Mouse (Mus musculus): Measurements from ENCODE around the gene Ndufa4l2.

Ndufa4l2 gene

DNA sequence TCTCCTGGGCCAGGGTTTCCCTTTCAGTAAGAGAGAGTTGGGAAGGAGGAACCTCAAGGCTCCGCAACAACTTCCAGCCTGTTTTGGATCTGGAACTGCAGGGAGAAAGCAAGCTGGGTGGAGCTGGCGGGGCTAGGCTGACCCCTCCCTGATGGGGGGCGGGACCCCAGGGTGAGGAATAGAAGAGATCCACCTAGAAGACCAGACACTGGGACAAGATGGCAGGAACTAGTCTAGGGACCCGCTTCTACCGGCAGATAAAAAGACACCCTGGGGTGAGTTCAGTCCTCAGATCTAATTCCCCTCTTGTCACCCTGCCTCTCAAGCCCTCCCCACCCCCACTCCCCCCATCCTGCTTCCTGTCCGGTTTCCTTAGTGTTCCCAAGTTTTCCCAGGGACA is at the start of gene Ndufa4l2:
Gene Ndufa4l2, plus strand, starts transcription at position 204 of the 400 bp plus-strand sequence.
- ATAC-seq (ENCODE audit: insufficient number of reproducible peaks, low FRiP score, low TSS enrichment): no peak

- no peak for ATAC-seq (ENCODE audit: insufficient number of reproducible peaks, low FRiP score, low TSS enrichment)
Measured at GRCm38 (mm10) chr10:127471281-127471988, 43.3 kb upstream of the Ndufa4l2 start.

GRCm38 (mm10) chr10:127472722-127473121 is 42.0 kb upstream of the Ndufa4l2 start:
- ATAC-seq (ENCODE audit: insufficient number of reproducible peaks, low FRiP score, low TSS enrichment): no peak

GRCm38 (mm10) chr10:127475175-127475574 is 39.6 kb upstream of the Ndufa4l2 start:
- no peak for ATAC-seq (ENCODE audit: insufficient number of reproducible peaks, low FRiP score, low TSS enrichment)

- no peak for ATAC-seq (ENCODE audit: insufficient number of reproducible peaks, low FRiP score, low TSS enrichment)
Measured at GRCm38 (mm10) chr10:127476541-127476940, 38.2 kb upstream of the Ndufa4l2 start.

DNA sequence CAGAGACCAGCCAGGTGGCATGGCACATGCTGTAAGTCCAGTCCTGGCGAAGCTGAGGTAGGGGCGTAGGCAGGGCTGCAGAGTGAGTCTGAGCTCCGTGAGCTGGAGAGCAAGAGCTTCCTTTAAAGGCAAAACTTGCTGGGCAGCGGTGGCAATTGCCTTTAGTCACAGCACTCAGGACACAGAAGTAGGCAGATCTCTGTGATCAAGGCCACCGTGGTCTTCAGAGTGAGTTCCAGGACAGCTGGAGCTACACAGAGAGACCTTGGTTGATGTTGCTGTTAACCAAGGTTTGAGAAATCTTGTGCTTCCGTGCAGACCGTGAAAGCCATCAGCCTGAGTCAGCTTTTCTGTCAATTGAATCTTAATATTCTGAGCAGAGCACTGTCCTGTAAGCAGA is 37.5 kb upstream of the Ndufa4l2 start:
- ATAC-seq (ENCODE audit: insufficient number of reproducible peaks, low FRiP score, low TSS enrichment): no peak

DNA sequence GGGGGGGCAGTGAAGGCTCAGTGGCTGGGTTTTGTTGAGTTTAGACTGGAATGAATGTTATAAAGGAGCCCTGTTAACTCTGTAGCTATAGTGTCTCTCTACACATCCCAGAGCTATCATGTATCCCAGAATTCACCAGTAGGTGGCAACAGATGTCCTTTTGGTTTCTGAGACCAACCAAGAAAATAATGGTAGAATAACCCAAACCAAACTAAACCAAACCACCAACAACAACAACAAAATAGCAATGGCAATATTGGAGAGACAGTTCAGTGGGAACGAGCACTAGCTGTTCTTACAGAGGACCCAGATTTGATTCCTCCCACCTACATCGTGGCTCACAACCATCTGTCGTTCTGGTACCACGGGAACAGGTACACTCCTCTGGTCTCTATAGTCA is 35.6 kb upstream of the Ndufa4l2 start:
- no peak for ATAC-seq (ENCODE audit: insufficient number of reproducible peaks, low FRiP score, low TSS enrichment)

DNA sequence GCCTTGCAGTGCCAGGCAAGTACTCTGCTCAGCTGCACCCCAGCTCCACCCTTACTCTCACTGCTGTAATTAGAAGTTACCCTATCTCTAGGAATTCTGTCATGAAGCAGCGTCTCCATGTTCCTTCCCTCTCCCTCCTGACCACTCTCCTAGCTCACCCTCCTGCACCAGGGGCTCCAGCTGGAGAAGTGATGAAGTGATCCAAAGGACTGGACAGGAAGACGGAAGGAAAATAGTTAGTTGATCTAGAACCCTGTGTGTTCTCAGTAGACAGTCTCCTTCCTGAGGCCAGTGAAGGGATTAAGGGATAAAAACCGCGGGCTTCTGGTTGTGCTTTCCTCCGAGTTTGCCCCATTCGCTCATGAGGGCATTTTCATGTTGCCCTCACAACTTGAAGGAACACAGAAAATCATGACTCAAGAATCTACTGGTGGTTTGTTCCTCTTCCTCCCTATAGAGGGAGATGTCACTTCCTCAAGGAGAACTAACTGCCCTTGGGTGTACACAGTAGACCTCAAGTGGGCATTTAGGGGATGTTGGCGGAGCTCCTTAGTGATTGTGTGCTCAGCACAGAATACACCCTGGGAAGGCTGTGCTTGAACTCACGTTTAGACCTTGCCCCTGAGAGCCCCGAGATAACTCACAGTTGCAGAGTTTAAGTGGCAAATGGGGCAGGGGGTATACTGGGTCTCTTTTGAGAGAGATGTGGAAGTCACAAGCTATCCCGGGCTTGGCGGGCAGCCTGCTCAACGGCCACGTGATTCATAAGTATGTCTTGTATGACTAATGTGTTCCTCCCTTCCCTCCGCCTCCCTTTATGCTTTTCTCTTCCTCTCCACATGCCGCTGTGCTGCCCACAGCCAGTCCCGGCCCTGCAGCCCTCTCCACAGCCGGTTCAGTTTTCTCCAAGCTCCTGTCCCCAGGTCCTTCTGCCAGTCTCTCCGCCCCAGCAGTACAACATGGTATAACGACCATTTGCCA is 33.6 kb upstream of the Ndufa4l2 start:
- ATAC-seq (ENCODE audit: insufficient number of reproducible peaks, low FRiP score, low TSS enrichment): no peak

GRCm38 (mm10) chr10:127485235-127485634 is 29.5 kb upstream of the Ndufa4l2 start:
- no peak for ATAC-seq (ENCODE audit: insufficient number of reproducible peaks, low FRiP score, low TSS enrichment)

GRCm38 (mm10) chr10:127488856-127489255 is 25.9 kb upstream of the Ndufa4l2 start:
- ATAC-seq (ENCODE audit: insufficient number of reproducible peaks, low FRiP score, low TSS enrichment): no peak

GRCm38 (mm10) chr10:127490160-127491127 is 24.3 kb upstream of the Ndufa4l2 start:
- ATAC-seq (ENCODE audit: insufficient number of reproducible peaks, low FRiP score, low TSS enrichment): peak; percentile 7; the same call in 1 of the 2 replicates

- ATAC-seq (ENCODE audit: insufficient number of reproducible peaks, low FRiP score, low TSS enrichment): peak; percentile 76; the same call in 1 of the 2 replicates
Measured at GRCm38 (mm10) chr10:127491128-127491512, 23.6 kb upstream of the Ndufa4l2 start.

DNA sequence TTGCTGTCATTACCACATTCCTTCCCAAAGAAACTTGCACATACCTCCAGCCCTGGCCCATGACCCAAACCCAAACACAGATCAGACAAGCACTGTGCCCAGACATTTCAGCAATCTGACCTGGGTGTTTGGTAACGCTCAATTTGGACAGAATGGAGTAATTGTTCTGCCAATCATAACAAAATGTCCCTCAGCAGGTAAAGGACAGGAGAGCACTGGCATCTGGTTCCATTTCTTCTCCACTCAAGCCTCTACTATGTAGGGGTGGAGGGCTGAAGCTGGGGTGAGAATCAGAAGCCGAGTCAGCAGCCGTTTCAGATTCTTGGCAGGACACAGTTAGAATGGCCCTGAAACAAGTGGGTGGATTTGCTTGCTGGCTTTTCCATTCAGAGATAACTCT is 22.6 kb upstream of the Ndufa4l2 start:
- no peak for ATAC-seq (ENCODE audit: insufficient number of reproducible peaks, low FRiP score, low TSS enrichment)

- no peak for ATAC-seq (ENCODE audit: insufficient number of reproducible peaks, low FRiP score, low TSS enrichment)
Measured at GRCm38 (mm10) chr10:127496156-127496555, 18.6 kb upstream of the Ndufa4l2 start.

DNA sequence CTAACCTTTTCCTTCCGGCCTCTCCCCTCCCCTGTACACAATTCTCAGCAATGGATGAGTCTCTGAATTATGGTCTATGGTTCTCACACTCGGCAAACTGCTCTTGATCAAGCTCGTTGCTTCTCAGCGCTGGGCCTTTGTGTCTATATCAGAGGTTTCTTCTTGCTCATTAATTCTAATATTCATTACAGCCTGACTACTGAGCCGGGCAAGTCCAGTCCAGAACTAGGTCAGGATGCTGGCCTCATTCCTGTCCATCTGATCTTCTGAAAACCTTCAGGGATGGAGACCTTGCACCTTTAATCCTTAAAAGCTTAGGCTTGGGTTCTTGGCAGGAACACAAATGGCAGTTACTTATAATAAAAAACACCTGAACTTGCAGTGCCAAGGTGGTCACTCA is 15.3 kb upstream of the Ndufa4l2 start:
- no peak for ATAC-seq (ENCODE audit: insufficient number of reproducible peaks, low FRiP score, low TSS enrichment)

- no peak for ATAC-seq (ENCODE audit: insufficient number of reproducible peaks, low FRiP score, low TSS enrichment)
Measured at GRCm38 (mm10) chr10:127500042-127500441, 14.7 kb upstream of the Ndufa4l2 start.

GRCm38 (mm10) chr10:127500894-127501893 is 13.6 kb upstream of the Ndufa4l2 start, which contains the start of gene Stac3:
TSS of gene Stac3 (plus strand) at chr10:127501686.
- no peak for ATAC-seq (ENCODE audit: insufficient number of reproducible peaks, low FRiP score, low TSS enrichment)

DNA sequence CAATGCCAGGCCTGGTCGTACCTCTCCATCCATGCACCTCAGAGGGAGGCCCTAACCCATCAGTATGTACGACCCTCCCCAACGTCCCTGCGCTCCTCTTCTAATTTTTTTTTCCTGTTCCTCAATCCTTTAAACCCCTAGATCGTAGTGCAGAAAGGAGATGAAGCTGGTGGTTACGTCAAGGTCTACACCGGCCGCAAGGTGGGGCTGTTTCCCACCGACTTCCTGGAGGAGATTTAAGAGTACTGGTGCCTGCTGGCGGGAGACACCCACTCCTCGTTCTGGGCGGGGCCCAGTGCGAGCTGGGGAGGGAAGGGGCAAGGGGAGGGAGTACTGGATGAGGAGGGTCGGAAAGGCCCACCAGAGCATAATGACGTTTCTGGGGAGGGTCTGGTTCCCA is 6.5 kb upstream of the Ndufa4l2 start:
- no peak for ATAC-seq (ENCODE audit: insufficient number of reproducible peaks, low FRiP score, low TSS enrichment)
